Mouse (Mus musculus) frontal cortex, postnatal 10 days (tissue): ENCODE measurements at regions not wholly inside any gene's neighbourhood (a gene's known extent, or its start where the extent isn't known, plus 50 kb on each side); places are given as distances from the start of the nearest gene placed in this dataset.

Experiments used
- DNase-seq, 2 experiments: peaks; one replicate each; pipeline ENCODE4 v3.0.0; 2022; ENCODE audit warnings: low spot score in 2 of 2, mixed read lengths in 1 of 2

DNA sequence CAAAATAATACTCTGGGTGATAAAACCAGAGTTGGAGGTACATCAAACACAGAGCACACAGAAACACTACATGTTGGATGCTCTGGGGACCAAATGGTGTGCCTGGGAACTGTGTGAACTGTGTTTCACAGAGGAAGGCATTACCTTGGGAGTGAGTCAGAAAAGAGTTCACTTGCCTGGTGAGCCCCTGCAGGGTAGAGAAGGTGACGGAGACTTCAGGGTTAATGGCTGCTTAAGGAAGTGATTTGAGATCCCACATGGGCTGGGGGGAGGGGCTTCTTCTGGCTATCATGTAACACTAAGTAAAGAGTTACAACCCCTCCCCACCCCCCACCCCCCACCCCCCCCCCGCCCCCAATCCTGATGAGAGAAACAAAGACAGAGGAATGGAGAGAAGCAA is 164.6 kb downstream of the Gm45692 start:
- no peak for DNase-seq

- no peak for DNase-seq
Measured at GRCm38 (mm10) chr8:26287665-26288064, 168.3 kb downstream of the Gm45692 start.

- no peak for DNase-seq
Measured at GRCm38 (mm10) chr8:26288163-26288562, 168.8 kb downstream of the Gm45692 start.

- DNase-seq: no peak
Measured at GRCm38 (mm10) chr8:26298066-26298804, 178.9 kb downstream of the Gm45692 start.

DNA sequence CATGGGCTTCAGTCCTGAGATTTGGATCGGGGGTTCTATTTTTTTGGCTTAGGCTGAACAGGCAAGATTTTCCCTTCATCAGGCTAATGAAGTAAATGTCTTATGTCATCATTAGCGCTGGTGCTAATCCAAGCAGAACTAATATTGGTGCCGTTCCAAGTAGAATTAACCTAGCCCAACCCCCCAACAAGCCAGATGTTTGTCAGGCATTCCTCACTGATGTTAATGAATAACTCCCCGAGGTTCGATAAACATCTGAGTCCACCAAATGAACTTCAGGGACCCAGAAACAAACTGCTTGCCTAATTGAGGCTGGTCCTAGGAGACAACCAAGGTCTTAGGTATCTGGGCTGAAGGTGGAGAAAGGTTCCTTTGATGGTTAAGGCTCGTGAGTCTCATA is 180.9 kb downstream of the Gm45692 start:
- no peak for DNase-seq

GRCm38 (mm10) chr8:26301961-26302360 is 182.6 kb downstream of the Gm45692 start:
- DNase-seq: no peak

- DNase-seq: no peak
Measured at GRCm38 (mm10) chr8:26304566-26304965, 185.2 kb downstream of the Gm45692 start.

DNA sequence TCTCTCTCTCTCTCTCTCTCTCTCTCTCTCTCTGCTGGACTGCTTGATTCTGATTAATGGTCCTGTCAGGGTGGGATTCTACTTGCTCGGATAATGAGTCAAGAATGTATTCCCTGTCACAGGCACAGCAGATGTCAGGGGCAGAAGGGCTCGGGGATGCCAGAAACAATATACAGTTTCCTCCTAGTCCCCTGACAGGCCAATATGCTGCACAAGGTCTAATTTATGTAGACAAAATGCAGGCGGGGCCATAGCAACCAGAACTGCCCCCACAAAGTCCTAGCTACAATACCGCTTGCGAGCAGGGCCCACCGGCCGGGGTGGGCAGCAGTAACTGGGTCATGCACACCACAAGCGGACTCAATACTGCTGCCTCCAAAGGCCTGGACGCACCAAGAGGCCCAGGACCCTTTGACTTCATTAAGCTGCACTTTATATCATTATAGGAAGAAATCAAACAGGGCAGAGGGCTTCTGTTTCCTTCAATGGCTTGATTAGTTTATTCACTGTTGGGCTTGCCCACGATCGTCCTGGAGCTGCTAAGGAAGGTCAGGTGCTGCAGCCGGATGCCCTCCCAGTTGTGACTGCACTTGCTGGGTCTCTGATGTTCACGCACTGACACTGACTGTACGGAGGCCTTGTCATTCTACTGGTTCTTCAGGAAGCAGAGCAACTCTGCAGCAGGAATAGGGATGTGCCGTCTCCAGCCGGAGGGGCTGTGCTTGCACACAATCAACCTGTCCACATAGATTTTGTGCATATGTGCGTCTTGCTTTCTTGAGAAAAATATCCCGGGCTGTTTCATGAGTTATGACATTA is 185.9 kb downstream of the Gm45692 start:
- no peak for DNase-seq

GRCm38 (mm10) chr8:26308121-26308641 is 188.8 kb downstream of the Gm45692 start:
- no peak for DNase-seq

- no peak for DNase-seq
Measured at GRCm38 (mm10) chr8:26309764-26310163, 190.4 kb downstream of the Gm45692 start.

- DNase-seq: no peak
Measured at GRCm38 (mm10) chr8:26323606-26324350, 204.4 kb downstream of the Gm45692 start.

DNA sequence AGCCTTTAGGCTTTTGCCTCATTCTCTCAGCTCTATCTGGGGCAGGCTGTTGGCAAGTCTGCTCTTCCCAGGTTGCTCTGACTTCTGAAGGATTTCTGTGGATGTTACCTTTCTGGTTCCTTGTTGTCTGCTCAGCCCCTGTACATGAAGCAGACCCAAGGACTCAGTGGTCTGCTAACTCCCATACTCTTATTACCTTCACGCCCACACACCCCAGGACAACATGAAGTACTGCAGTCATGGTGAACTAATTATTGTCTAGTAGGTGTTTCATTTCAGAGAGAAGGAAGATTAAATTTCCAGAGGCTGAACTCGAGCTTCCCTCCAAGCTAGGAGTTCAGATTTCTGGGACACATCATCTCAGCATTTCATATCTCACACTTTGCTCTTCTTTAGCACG is 205.3 kb downstream of the Gm45692 start:
- DNase-seq: no peak

GRCm38 (mm10) chr8:26329813-26330212 is 210.5 kb downstream of the Gm45692 start:
- DNase-seq: no peak

GRCm38 (mm10) chr8:26336906-26337650 is 217.7 kb downstream of the Gm45692 start:
- DNase-seq: no peak

DNA sequence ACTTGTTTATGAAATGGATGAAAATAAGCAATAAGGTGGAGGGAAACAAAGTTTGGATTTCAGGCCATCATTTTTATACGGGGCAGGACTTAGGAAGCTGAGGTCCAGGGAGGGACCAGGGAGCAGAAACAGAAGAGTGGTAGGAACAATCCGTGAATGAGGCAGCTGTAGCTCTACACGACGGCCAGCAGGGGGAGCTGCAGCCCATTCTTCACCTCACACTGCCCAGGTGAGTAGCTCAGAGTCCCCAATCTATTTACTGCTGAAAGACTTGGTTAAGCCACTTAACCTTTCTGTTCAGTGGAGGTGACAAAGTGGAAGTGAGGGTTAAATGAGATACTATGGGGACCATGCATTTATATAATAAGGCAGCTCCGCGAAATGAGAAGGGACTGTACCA is 225.7 kb downstream of the Gm45692 start:
- DNase-seq: peak in 1 of 2 experiments; percentile 38

DNA sequence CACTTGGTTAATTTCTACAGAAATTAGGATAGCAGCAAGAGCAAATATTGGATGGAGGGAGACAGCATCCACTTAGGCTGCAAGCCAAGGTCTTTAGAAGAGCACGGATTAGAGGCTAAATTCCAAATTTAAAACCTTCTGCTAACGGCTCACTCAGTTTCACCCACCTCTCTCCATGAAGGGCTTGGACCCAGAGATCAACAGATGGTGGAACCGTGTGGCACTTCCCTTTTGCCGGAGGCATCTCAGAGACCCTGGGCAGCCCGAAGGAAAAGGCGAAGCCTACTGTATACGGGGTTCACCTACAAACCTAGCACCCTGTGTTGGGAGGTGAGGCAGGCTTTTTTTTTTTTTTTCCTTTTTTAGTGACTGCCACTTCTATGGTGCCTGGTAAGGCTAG is 229.9 kb downstream of the Gm45692 start:
- DNase-seq: no peak

DNA sequence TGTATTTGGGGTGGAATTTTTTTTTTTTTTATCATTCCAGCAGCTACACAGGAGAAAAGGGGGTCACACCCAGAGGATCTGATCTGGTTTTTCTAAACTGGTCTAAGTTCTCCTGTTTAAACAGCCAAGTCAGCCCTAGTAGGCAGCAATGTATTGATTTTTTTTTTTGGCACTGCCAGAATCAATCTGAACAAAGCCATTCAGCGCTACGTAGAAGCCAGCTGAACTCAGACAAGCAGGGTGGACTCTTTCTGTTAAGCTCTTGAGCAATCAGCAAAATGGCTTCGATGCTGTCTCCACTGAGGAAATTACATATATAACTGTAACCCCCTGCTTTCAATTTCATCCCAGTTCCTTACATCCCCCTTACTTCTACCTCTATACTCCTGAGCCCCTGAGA is 230.5 kb downstream of the Gm45692 start:
- DNase-seq: no peak

DNA sequence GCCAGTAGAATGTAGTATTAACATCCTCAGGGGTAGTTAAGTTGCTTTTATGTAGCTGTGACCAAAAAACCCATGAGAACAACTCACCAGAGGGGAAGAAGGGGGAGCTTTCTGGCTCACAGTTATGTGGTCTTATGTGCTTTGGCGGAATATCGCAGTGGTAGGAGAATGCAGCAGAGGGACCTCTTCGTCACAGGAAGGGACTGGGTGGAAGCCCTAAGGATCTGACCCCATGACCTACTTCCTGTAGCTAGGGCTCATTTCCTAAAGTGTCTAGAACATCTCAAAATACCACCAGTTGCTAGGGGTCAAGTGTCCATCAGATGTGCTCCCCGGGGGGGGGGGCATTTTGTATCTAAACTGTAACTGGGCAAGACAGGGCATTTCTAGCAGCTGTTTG is 231.3 kb downstream of the Gm45692 start:
- no peak for DNase-seq

DNA sequence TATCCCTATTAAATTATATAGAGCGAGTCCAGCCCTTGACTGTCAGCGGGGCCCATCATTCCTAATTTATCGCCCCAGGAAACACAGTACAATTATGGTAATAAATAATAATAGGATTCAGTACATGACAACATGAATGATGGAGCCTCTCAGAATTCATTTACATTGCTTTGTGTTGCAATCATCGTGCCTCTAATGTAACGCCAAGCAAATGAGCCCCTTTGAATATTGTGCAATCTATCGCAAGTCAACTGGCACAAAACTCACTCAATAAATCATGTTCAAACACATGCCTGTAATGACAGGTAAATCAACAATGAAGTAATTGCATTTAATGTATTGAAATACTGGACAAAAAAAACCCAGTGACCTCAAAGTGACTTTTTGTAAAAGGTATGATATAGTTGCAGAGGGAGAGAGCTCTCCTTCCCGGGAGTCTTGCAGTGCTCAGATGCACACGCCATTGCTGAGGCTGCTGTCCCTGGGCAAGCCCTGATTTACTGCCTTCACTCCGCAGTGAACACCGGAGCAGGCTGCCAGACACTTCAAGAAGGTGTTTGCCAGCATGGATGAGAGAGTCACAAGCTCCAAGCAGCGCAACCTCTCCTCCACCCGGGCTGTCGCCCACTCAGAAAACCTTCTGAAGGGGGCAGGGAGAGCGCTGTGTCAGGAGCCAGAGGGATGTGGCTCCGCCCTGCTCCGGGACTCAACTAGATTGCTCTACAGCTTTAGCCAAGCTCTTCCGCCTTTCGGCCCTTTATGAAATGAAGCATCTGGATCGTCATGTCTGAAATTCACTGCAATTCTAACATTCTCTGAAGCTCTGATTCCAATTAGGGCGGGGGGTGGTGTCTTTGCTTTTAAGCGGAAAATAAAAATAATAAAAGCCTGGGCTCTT is 232.6 kb downstream of the Gm45692 start:
- peak in 1 of 2 experiments; percentile 16 for DNase-seq

DNA sequence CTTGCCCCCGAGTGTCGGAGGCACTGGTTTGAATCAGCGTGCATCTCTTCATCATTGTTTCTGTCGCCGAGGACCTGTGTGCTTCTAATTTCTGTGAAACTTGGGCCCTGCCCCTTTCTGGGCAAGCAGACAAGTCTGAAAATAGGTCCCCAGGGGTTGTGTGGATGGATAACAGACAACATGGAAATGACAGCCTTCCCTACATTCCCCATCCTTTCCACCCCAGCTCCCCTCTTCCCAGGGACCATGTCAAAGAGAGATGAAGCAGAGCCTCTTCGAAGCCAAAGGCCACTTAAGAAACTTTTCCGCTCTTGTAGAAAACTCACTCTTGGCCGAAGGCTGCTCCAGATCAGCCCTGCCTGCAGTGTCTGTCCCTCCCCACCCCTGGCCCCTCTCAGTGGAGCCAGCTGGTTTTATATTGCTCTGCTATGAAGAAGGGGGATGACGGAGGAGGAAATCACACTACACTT is 233.2 kb downstream of the Gm45692 start:
- DNase-seq: no peak
